Mouse (Mus musculus): ENCODE measurements around the gene Sowahd.

Sowahd gene

DNA sequence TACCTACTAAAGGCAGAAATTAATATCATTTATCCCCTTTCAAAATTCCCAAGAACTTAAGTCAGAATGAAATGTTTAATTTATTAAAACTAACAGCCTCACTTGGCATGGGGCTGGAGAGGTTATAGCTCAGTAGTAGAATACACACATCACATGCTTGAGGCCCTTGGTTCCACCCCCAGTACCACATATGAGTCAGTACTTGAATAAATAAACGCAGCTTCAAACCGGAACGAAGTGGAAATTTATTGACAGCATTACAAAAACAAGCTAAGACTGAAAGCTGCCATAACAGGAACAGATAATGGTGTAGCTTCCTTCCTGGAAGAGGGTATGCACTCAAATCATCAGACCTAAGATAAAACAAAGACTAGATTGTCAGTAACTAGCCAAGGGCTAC lies 42.8 kb downstream of the Sowahd start:
- DNase-seq (ENCODE audit: low spot score in 2 of 2), result no peak

DNA sequence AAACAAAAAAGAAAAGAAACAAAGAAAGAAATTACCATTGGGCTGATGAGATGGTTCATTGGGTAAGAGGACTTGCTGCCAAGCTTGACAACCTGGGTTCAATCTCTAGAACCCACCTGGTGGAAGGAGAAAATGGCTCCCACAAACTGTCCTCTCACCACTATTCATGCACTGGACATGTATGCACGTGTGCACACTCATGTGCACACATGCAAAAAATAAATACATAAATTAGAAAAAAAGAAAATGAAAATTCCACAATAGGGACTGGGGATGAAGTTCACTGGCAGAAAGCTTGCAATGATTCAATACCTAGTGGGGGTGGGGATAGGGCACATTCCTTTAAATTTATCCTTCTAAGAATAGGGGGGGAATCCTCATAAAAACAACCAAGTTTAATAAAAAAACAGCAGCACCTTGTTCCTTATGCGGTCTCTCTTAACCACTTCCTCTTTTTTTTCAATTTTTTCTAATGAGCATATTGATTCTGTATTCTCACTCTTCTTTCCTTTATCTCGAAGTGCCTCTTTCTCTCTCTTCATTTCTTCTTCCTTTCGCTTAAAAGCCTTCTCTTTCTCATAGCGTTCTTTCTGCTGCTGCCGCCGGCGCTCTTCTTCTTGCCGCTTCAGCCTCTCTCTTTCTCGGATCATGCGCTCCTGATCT lies 46.6 kb downstream of the Sowahd start:
- no peak for DNase-seq (ENCODE audit: low spot score in 2 of 2)

GRCm38 (mm10) chrX:37098681-37099080 lies 50.0 kb downstream of the Sowahd start:
- no peak for DNase-seq (ENCODE audit: low spot score in 2 of 2)

Data from spleen, postnatal 14 days (tissue).